Mouse (Mus musculus) liver, embryonic 16.5 days (tissue): ENCODE results near the gene Swi5. TPM values are rescaled to one million over a fixed set of nuclear protein-coding genes. Genes with fewer than 3 reads are reported as not detected.

Experiments used
- ATAC-seq: fragments of 200-750 bp; cut with Nextera tagmentation; 2 replicates; pipeline ENCODE4 v1.8.0; 2017; ENCODE audit warnings: low read depth, mild to moderate bottlenecking, moderate number of reproducible peaks, moderate library complexity
- H3K27ac ChIP-seq: fragments of 300-500 bp; sonication (generic); 2 replicates; pipeline ENCODE4 v1.5.1; 2014; ENCODE audit warnings: mild to moderate bottlenecking, low read length
- H3K27me3 ChIP-seq: fragments of 300-500 bp; sonication (generic); 2 replicates; pipeline ENCODE4 v1.6.1; 2014; ENCODE audit warnings: low read depth, low read length, mixed read lengths; ENCODE audit not compliant: control insufficient read depth, insufficient read depth
- H3K36me3 ChIP-seq: fragments of 300-500 bp; sonication (generic); 2 replicates; pipeline ENCODE4 v1.6.1; 2014; ENCODE audit warnings: mild to moderate bottlenecking; ENCODE audit not compliant: control insufficient read depth, insufficient read depth
- H3K4me1 ChIP-seq: fragments of 300-500 bp; sonication (generic); 2 replicates; pipeline ENCODE4 v1.6.1; 2014; ENCODE audit warnings: low read depth, low read length, mixed read lengths; ENCODE audit not compliant: control insufficient read depth
- H3K4me2 ChIP-seq: fragments of 300-500 bp; sonication (generic); 2 replicates; pipeline ENCODE4 v1.6.1; 2014; ENCODE audit warnings: low read depth, low read length, mixed read lengths
- H3K4me3 ChIP-seq: fragments of 300-500 bp; sonication (generic); 2 replicates; pipeline ENCODE4 v1.5.1; 2014; ENCODE audit warnings: low read depth, mild to moderate bottlenecking, low read length
- H3K9ac ChIP-seq: fragments of 300-500 bp; sonication (generic); 2 replicates; pipeline ENCODE4 v1.6.1; 2014; ENCODE audit warnings: low read depth, low read length
- H3K9me3 ChIP-seq: fragments of 300-500 bp; sonication (generic); replicated peaks from 2 replicates; pipeline ENCODE4 v1.6.1; 2016; ENCODE audit warnings: low read length; ENCODE audit not compliant: control insufficient read depth
- WGBS: fragments of 180-500 bp; shearing (Covaris S2); extraction: QIAGEN DNeasy Blood & Tissue Kit; methylation state at CpG from one replicate; pipeline ENCODE4 v1.1.7; 2014; ENCODE audit not compliant: insufficient replicate concordance; 5-methylcytosine and 5-hydroxymethylcytosine counted together
- polyA plus RNA-seq: library from polyadenylated mRNA; unstranded; fragments of >200 nt; fragmentation: Nextera tagmentation; extraction: Ambion mirVana; gene quantifications from 2 replicates; pipeline ENCODE4 v1.2.1, GENCODE M21; 2015

Swi5 gene
- polyA plus RNA-seq, 1 experiment from 2014 or later: 134 TPM

DNA sequence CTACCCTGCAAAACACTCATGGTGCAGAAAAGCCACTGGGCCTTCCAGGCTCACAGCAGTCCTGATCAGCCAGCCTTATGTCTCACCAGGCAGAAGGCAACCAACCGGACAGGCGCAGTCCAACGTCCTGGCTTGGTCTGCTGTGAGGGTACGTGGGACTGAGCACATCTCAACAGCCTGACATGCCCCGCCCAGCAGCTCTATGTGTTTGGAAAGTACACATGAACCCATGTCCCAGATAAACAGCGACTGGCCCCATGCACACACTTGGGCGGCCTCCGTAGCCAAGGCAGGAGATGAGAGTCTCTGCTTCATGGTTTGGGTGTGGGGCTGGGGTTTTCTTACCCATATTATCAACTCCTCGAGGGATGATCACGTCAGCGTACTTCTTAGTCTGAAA is 31.6 kb downstream of the Swi5 start:
- H3K27ac ChIP-seq: peak overlapping the region; percentile 9; the same call in 1 of the 2 replicates
- peaks cover 19% of the 10 kb centered on the region for H3K36me3 ChIP-seq
- peaks cover 18% of the 10 kb centered on the region for H3K4me1 ChIP-seq
- H3K27me3 ChIP-seq: no peaks in the 10 kb centered on the region
- H3K4me3 ChIP-seq: no peak overlapping the region
- 71% methylated on average over 11 of the region's 11 CpGs for WGBS
- ATAC-seq: peak; percentile 70
- no peaks in the 10 kb centered on the region for H3K9me3 ChIP-seq
- H3K9ac ChIP-seq: no peak overlapping the region
- H3K4me2 ChIP-seq: no peak overlapping the region

DNA sequence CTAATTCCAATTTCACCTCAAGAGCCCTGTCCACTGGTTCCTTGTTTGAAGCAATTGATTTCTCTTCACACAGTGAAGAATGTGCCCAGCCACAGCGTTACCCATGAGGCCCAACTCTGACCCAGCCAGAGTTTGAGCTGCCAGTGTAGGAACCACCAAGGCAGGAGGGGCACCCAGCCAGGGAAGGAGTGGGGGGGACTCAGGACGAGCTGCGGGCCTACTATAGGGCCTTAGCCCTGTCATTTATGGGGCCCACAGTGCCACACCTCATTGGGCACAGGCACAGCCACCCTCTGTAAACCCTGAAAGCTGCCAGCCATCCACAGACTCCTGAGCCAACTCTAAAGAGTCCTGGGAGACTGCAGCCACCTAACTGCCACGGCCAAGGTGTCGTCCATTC is 33.3 kb downstream of the Swi5 start:
- no peaks in the 10 kb centered on the region for H3K27me3 ChIP-seq
- no peak overlapping the region for H3K4me2 ChIP-seq
- no peaks in the 10 kb centered on the region for H3K9me3 ChIP-seq
- no peak for ATAC-seq
- H3K27ac ChIP-seq: no peak overlapping the region
- H3K36me3 ChIP-seq: peaks cover 19% of the 10 kb centered on the region
- H3K9ac ChIP-seq: no peak overlapping the region
- 81% methylated on average over 5 of the region's 5 CpGs for WGBS
- no peak overlapping the region for H3K4me3 ChIP-seq
- H3K4me1 ChIP-seq: peaks cover 12% of the 10 kb centered on the region

DNA sequence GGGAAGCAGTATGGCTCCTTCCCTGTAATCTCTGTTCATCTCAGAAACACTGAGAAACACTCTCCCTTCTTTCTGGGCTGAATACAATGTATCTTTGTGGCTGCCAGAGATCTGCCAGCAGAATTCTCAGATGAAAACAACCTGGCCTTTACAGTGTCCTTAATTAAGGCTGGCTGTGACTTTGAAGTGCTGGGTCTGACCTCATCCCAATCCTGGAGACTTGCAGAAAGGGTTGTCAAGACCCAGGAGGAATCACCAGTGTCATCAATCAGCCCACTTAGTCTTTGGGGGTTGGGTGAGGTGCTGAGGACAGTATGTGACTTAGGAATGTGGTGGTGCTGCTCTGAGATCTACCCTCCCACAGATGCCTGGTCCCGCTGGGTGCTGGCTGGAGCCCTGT is 34.5 kb downstream of the Swi5 start:
- 91% methylated on average over 1 of the region's 1 CpGs for whole genome bisulfite sequencing
- Histone ChIP-seq H3K27ac (no peak overlapping the region), H3K27me3 (no peaks in the 10 kb centered on the region), H3K4me2 (no peak overlapping the region), H3K36me3 (peaks cover 19% of the 10 kb centered on the region), H3K4me1 (peaks cover 3% of the 10 kb centered on the region), H3K4me3 (no peak overlapping the region), H3K9me3 (no peaks in the 10 kb centered on the region), H3K9ac (no peak overlapping the region)
- ATAC-seq: no peak

DNA sequence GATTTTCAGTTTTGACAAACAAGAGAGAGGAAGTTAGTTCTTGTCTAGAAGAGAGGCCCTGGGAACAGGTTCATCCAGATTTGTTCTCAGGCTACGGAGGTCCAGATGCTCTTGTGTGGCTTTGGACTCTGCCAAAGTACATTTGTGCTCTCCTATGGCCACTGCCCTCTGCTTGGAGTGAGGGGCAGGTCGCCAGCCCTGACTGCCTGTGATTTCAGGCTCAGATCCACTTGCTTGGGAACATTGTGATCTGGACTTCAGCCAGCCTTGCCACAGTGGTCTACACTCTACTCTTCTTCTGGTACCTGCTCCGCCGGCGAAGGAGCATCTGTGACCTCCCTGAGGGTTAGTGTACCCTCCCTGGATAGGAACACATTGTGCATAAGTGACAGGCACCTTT is 35.2 kb downstream of the Swi5 start:
- no peaks in the 10 kb centered on the region for H3K27me3 ChIP-seq
- no peak overlapping the region for H3K9ac ChIP-seq
- H3K4me2 ChIP-seq: no peak overlapping the region
- no peak overlapping the region for H3K4me3 ChIP-seq
- ATAC-seq: no peak
- peaks cover 17% of the 10 kb centered on the region for H3K36me3 ChIP-seq
- H3K27ac ChIP-seq: no peak overlapping the region
- 83% methylated on average over 5 of the region's 5 CpGs for WGBS
- peaks cover 3% of the 10 kb centered on the region for H3K4me1 ChIP-seq
- H3K9me3 ChIP-seq: no peaks in the 10 kb centered on the region

DNA sequence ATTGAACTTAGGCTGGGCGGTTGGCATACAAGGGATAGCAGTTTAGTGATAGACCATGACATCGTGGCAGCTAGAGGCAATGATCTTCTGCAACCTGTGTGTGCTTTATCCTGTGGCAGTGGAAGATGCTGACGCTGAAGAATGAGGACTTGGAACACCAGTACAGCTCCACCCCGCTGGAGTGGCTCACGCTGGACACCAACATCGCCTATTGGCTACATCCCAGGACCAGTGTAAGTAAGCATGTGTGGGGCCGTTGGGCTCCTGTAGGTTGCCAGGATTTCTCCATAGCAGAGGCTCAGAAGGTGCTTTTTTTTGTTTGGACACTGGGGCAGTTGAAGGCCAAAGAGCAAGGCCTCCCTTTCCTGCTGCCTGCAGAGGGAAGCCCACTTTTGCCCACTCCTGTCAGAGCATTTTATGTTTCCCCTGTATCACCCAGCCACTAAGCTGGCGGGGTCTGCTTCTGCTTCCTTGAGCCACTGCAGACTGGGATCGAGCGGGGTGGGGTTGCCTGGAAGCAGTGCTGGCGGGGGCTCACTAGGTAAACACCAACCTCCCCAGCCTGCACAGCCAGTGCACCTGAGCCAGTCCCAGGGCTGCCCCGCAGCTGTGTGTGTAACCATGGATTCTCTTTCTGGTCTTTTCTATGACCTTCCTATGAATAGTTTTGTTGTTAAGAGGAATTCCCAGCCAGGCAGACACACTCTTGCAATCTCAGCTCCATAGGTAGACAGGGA is 35.9 kb downstream of the Swi5 start:
- H3K36me3 ChIP-seq: peaks cover 12% of the 10 kb centered on the region
- no peaks in the 10 kb centered on the region for H3K9me3 ChIP-seq
- no peak for ATAC-seq
- H3K4me3 ChIP-seq: no peak overlapping the region
- H3K27ac ChIP-seq: no peak overlapping the region
- no peak overlapping the region for H3K9ac ChIP-seq
- no peaks in the 10 kb centered on the region for H3K27me3 ChIP-seq
- no peak overlapping the region for H3K4me2 ChIP-seq
- H3K4me1 ChIP-seq: peaks cover 3% of the 10 kb centered on the region
- 76% methylated on average over 12 of the region's 12 CpGs for WGBS

DNA sequence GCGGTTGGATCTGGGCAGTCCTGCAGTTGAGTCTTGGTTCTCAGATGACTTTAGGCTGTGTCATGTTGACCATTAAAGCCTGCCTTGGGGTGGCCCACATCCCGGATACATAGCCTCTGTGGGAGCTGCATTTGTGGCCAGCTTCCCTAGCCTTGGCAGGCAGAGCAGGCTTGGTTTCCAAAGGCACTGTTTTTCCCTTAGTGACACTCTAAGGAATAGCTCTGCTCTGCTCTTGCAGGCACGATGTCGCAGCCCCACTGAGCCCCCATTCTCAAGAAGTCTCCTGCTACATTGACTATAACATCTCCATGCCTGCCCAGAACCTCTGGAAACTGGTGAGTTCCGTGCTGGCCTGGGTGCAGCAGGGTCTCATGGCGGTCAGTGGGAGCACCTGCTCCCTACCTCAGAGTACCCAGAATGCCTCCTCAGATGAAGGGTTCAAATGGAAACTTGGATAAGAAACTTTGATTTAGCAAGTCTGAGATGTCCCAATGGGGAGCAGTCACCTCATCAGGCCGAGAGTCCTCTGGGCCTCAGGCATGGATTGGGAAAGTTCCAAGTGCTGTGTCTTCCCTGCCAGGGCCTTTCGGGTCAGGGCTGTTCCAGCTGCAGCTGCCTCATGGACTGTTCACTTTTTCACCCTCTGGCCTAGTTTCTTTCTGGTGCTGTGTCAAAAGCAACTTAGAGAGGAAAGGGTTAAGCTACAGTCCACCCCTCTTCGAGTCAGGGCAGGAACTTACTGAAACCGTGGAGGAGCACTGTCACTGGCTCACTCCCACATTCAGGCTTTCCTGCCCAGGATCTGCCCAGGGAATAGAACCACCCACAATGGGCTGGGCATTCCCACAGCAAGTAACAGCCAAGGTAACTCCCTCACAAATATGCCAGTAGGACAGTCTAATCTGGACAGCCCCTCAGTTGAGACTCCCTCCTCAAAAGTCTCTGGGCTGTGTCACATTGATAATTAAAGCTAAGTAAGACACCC is 39.2 kb downstream of the Swi5 start:
- Histone ChIP-seq H3K4me3 (no peak overlapping the region), H3K4me2 (no peak overlapping the region), H3K36me3 (peaks cover 11% of the 10 kb centered on the region), H3K27me3 (no peaks in the 10 kb centered on the region), H3K4me1 (no peaks in the 10 kb centered on the region), H3K9me3 (no peaks in the 10 kb centered on the region), H3K9ac (no peak overlapping the region), H3K27ac (no peak overlapping the region)
- 72% methylated on average over 10 of the region's 10 CpGs for WGBS
- no peak for ATAC-seq

DNA sequence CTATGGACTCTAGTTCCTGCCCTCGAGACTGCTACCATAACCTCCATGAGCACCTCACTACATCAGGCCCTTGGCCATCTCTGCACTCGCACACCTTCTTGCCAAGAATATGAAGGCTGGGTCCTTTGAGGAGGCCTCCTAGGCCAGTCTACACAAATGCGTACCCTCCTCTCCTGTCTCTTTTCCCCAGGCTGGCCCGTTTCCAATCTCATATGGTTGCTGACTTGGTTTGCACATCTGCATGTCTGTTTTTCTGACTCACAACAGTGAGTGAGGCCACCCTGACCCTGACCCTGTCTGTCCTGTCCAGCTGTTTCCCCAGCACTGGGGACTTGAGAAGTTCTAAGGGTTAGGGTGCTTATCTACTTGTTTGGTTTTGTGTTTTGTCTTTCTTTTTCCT is 41.1 kb downstream of the Swi5 start:
- no peak overlapping the region for H3K27ac ChIP-seq
- no peak overlapping the region for H3K4me2 ChIP-seq
- H3K27me3 ChIP-seq: no peaks in the 10 kb centered on the region
- H3K9ac ChIP-seq: no peak overlapping the region
- H3K4me3 ChIP-seq: no peak overlapping the region
- H3K4me1 ChIP-seq: no peaks in the 10 kb centered on the region
- H3K9me3 ChIP-seq: no peaks in the 10 kb centered on the region
- no peak for ATAC-seq
- peaks cover 8% of the 10 kb centered on the region for H3K36me3 ChIP-seq
- 60% methylated on average over 4 of the region's 4 CpGs for WGBS

DNA sequence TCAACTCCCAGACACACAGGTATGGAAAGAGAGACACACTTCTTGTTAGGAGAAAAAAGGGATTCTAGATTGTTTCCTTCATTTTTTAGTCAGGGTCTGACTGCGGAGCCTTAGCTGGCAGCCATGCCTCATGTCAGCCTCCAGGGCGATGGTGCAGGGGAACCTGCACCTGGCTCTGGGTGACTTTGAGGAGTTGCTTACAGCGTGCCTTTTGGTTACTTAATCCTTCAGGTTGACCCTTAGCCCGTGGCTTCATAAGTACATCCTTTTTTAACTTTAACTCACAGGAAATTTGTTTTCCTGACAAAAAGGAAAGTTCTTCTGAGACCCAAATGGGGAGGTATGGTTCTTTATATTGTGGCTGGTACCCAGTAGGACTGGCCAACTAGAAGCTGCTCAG is 44.9 kb downstream of the Swi5 start:
- H3K27ac ChIP-seq: no peak overlapping the region
- no peak overlapping the region for H3K4me2 ChIP-seq
- no peaks in the 10 kb centered on the region for H3K9me3 ChIP-seq
- H3K27me3 ChIP-seq: no peaks in the 10 kb centered on the region
- H3K4me3 ChIP-seq: no peak overlapping the region
- 83% methylated on average over 4 of the region's 4 CpGs for WGBS
- H3K4me1 ChIP-seq: peaks cover under 1% of the 10 kb centered on the region; the same call in 1 of the 2 replicates
- ATAC-seq: no peak
- no peak overlapping the region for H3K9ac ChIP-seq
- H3K36me3 ChIP-seq: peaks cover 17% of the 10 kb centered on the region

DNA sequence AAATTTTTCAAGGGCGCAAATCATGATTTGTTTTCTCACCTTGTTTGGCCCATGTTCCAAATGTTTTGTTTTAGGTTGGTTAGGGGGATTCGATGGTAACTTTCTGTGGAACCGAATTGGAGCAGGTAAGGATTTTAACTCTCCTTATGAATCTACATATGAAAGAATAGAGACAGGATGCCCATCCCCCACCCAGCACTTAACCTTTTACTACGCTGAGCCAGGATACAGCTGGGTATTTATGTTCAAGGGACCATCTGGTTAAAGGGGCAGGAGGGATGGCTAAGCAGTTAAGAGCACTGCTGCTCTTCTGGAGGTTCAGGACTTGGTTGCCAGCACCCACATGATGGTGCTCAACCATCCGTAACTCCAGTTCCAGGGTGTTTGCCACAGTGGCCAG is 47.3 kb downstream of the Swi5 start:
- no peak for ATAC-seq
- Histone ChIP-seq H3K4me2 (no peak overlapping the region), H3K27me3 (no peaks in the 10 kb centered on the region), H3K27ac (no peak overlapping the region), H3K36me3 (peaks cover 17% of the 10 kb centered on the region), H3K4me1 (peaks cover 9% of the 10 kb centered on the region), H3K9ac (no peak overlapping the region), H3K4me3 (no peak overlapping the region), H3K9me3 (no peaks in the 10 kb centered on the region)
- WGBS: 86% methylated on average over 5 of the region's 5 CpGs
